Mouse (Mus musculus) hindbrain, embryonic 12.5 days (tissue): Measurements from ENCODE around the gene Dap3. TPM values are rescaled to one million over a fixed set of nuclear protein-coding genes. Genes with fewer than 3 reads are reported as not detected.
"Not testable (repeated sequence)": the region's sequence is repeated elsewhere in the genome, so short reads cannot be mapped to it uniquely, and the experiment has no call there.

Experiments used
- ATAC-seq: fragments of 200-750 bp; cut with Nextera tagmentation; 2 replicates; pipeline ENCODE4 v1.8.0; 2017; ENCODE audit warnings: moderate TSS enrichment; ENCODE audit not compliant: low FRiP score
- H3K27ac ChIP-seq: fragments of 300-500 bp; sonication (generic); 2 replicates; pipeline ENCODE4 v1.5.1; 2016; ENCODE audit warnings: mild to moderate bottlenecking
- H3K27me3 ChIP-seq: fragments of 300-500 bp; sonication (generic); 2 replicates; pipeline ENCODE4 v1.6.1; 2016; ENCODE audit warnings: mild to moderate bottlenecking
- H3K36me3 ChIP-seq: fragments of 300-500 bp; sonication (generic); 2 replicates; pipeline ENCODE4 v1.6.1; 2016; ENCODE audit warnings: mild to moderate bottlenecking
- H3K4me1 ChIP-seq: fragments of 300-500 bp; sonication (generic); 2 replicates; pipeline ENCODE4 v1.6.1; 2016
- H3K4me2 ChIP-seq: fragments of 300-500 bp; sonication (generic); replicated peaks from 2 replicates; pipeline ENCODE4 v1.6.1; 2016; ENCODE audit warnings: mild to moderate bottlenecking
- H3K4me3 ChIP-seq: fragments of 300-500 bp; sonication (generic); 2 replicates; pipeline ENCODE4 v1.5.1; 2016; ENCODE audit warnings: mild to moderate bottlenecking
- H3K9ac ChIP-seq: fragments of 300-500 bp; sonication (generic); 2 replicates; pipeline ENCODE4 v1.6.1; 2016; ENCODE audit warnings: mild to moderate bottlenecking, moderate library complexity
- H3K9me3 ChIP-seq: fragments of 300-500 bp; sonication (generic); replicated peaks from 2 replicates; pipeline ENCODE4 v1.6.1; 2016; ENCODE audit warnings: mild to moderate bottlenecking
- WGBS: fragments of 180-500 bp; shearing (Covaris S2); methylation state at CpG from one replicate; pipeline ENCODE4 v1.1.7; 2016; 5-methylcytosine and 5-hydroxymethylcytosine counted together
- polyA plus RNA-seq: library from polyadenylated mRNA; unstranded; fragments of >200 nt; fragmentation: Nextera tagmentation; extraction: Ambion mirVana; gene quantifications from 2 replicates; pipeline ENCODE4 v1.2.1, GENCODE M21; 2016

Dap3 gene
- polyA plus RNA-seq, 1 experiment from 2014 or later = 145 TPM

- Histone ChIP-seq H3K9me3 (no peaks in the 10 kb centered on the region), H3K27me3 (no peaks in the 10 kb centered on the region), H3K36me3 (peaks cover 88% of the 10 kb centered on the region), H3K4me2 (no peak overlapping the region), H3K9ac (no peak overlapping the region), H3K4me1 (no peaks in the 10 kb centered on the region), H3K27ac (no peak overlapping the region), H3K4me3 (no peak overlapping the region)
- 94% methylated on average over 2 of the region's 2 CpGs for WGBS
- no peak for ATAC-seq
Observed at GRCm38 (mm10) chr3:88905741-88906140, 45.2 kb downstream of the Dap3 start.

- Histone ChIP-seq H3K4me2 (no peak overlapping the region), H3K36me3 (peaks cover 85% of the 10 kb centered on the region), H3K9ac (no peak overlapping the region), H3K9me3 (no peaks in the 10 kb centered on the region), H3K4me3 (no peak overlapping the region), H3K4me1 (no peaks in the 10 kb centered on the region), H3K27ac (no peak overlapping the region), H3K27me3 (no peaks in the 10 kb centered on the region)
- WGBS = 87% methylated on average over 6 of the region's 6 CpGs
- no peak for ATAC-seq
Observed at GRCm38 (mm10) chr3:88905209-88905608, 45.8 kb downstream of the Dap3 start.

DNA sequence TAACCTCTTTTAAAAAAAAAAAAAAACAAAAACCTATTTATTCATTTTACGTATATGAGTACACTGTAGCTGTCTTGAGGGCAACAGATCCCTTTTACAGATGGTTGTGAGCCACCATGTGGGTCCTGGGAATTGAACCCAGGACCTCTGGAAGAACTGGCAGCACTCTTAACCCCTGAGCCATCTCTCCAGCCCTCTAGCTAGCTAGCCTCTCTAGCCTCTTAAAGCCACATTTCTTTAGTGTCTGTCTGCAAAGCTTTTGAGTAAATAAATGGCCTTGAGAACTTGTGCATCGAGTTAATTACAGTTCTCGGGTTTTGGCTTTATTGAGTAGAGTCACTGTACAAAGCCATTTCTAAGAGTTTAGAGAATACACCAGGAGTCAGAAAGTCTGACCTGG, 46.2 kb downstream of the Dap3 start:
- H3K4me2 ChIP-seq = no peak overlapping the region
- no peaks in the 10 kb centered on the region for H3K9me3 ChIP-seq
- 90% methylated on average over 3 of the region's 3 CpGs for WGBS
- H3K27ac ChIP-seq = no peak overlapping the region
- H3K9ac ChIP-seq = no peak overlapping the region
- H3K4me1 ChIP-seq = no peaks in the 10 kb centered on the region
- H3K27me3 ChIP-seq = no peaks in the 10 kb centered on the region
- no peak for ATAC-seq
- H3K36me3 ChIP-seq = peaks cover 81% of the 10 kb centered on the region
- H3K4me3 ChIP-seq = no peak overlapping the region

DNA sequence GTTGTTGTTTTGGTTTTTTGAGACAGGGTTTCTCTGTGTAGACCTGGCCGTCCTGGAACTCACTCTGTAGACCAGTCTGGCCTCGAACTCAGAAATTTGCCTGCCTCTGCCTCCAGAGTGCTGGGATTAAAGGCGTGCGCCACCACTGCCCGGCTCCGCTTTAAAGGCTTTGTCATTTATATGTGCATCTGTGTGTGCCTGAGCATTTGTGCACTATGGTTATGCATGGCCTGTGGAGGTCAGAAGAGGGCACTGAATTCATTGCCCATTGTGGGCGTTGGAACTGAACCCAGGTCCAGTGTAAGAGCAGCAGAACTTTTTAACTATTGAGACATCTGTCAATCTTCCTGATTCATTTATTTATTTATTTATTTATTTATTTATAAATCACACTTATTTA, 58.0 kb downstream of the Dap3 start:
- not testable (repeated sequence) for H3K27me3 ChIP-seq, ATAC-seq, H3K9ac ChIP-seq, H3K4me3 ChIP-seq, H3K4me1 ChIP-seq, H3K9me3 ChIP-seq, H3K27ac ChIP-seq, H3K4me2 ChIP-seq
- H3K36me3 ChIP-seq = peaks cover 27% of the 10 kb centered on the region
- 93% methylated on average over 7 of the region's 7 CpGs for WGBS

DNA sequence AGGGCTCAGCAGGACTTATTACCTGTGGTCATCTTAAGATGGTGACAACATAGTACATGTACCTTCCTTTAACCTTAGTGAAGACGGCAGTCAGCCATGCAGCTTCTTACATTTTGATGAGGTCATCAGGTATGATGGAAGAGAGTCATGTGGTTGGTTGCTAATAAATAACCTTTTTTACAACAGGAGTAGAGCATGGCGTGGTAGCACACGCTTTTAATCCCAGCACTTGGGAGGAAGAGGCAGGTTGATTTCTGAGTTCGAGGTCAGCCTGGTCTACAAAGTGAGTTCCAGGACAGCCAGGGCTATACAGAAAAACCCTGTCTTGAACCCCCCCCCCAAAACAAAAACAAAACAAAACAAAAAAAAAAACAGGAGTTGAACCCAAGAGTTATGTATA, 68.4 kb downstream of the Dap3 start:
- not testable (repeated sequence) for H3K9ac ChIP-seq, H3K27ac ChIP-seq
- WGBS = 96% methylated on average over 4 of the region's 4 CpGs

More for the DNA sequence above, 68.4 kb downstream of the Dap3 start:
- H3K27me3 ChIP-seq, H3K4me2 ChIP-seq, H3K36me3 ChIP-seq, H3K9me3 ChIP-seq, H3K4me3 ChIP-seq, ATAC-seq, H3K4me1 ChIP-seq: not testable (repeated sequence)

Other genes starting within 250 kb of the Dap3 start
- 43.6 and 47.1 TPM in 2 replicates for gene Rit1, start 234.3 kb downstream of the Dap3 start, polyA plus RNA-seq
- 153 and 157 TPM in 2 replicates for gene Syt11, start 176.0 kb downstream of the Dap3 start, polyA plus RNA-seq
- gene Gon4l, start 116.0 kb downstream of the Dap3 start, polyA plus RNA-seq = 18.8 and 19.4 TPM in 2 replicates
- 40.8 and 42.0 TPM in 2 replicates for gene Msto1, start 37.2 kb downstream of the Dap3 start, polyA plus RNA-seq
- 22.0 and 22.5 TPM in 2 replicates for gene Ash1l, start 559 bp downstream of the Dap3 start, polyA plus RNA-seq
- gene Rusc1, start 142.1 kb upstream of the Dap3 start, polyA plus RNA-seq = 66.9 and 67.1 TPM in 2 replicates
- gene Gm43738, start 149.9 kb upstream of the Dap3 start, polyA plus RNA-seq = not detected in 2 replicates
- gene Fdps, start 150.8 kb upstream of the Dap3 start, polyA plus RNA-seq = 284 TPM in 2 replicates
- gene Pklr, start 185.0 kb upstream of the Dap3 start, polyA plus RNA-seq = 0.25 and 0.96 TPM in 2 replicates
- gene Hcn3, start 209.0 kb upstream of the Dap3 start, polyA plus RNA-seq = 20.7 and 22.3 TPM in 2 replicates
- gene Clk2, start 213.6 kb upstream of the Dap3 start, polyA plus RNA-seq = 38.8 and 44.4 TPM in 2 replicates
- 105 and 107 TPM in 2 replicates for gene Scamp3, start 226.3 kb upstream of the Dap3 start, polyA plus RNA-seq
- 33.4 and 34.2 TPM in 2 replicates for gene Fam189b, start 232.0 kb upstream of the Dap3 start, polyA plus RNA-seq